Mouse (Mus musculus) fat pad, adult 2 months (tissue): ENCODE measurements around the gene Ctnnd2.

ENCODE experiments used
- DNase-seq: peaks from one replicate; pipeline ENCODE4 v3.0.0-alpha.2; 2011; ENCODE audit warnings: low read depth, low spot score; ENCODE audit errors: extremely low read depth

Gene Ctnnd2

DNA sequence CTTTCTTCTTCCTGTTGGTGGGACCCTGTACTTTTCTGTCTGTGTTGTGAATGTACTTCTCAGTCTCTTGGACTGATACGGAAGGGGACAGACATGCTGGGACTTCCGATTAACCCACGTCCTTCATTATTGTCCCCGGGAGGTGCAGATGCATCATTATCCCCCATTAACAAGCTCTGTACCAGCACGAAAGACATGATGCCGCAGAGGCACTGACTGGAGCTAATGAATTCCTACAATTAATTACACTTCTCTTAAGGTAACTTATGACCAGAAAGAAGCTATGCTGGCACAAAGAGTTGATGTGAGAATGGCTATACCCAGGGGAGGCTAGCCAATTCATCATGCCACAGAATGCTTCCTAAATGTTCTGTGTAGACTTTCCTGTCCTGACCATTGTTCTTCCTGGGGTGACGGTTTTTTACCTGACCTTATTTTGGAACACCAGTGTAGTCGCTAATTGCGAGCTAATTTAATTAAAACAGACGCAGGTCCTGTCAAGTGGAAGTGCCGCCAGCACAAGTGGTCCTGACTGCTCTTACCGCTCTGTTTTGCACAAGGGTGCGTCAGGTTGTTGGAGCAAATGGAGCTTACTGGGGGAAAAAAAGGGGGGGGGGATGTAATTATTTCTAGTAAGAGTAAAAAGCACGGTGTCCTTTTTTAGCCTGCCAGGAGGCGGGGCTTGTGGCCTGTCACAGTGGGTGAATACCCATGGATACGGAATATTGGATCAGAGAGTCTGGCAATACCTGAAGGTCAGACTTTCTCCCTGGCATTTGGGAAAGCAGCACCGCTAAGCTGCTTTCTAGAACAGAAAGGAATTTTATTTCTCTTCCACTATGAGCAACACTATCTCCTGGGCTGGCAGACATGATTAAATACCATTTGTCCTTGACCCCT, 685.1 kb downstream of the Ctnnd2 start:
- DNase-seq, result no peak

DNA sequence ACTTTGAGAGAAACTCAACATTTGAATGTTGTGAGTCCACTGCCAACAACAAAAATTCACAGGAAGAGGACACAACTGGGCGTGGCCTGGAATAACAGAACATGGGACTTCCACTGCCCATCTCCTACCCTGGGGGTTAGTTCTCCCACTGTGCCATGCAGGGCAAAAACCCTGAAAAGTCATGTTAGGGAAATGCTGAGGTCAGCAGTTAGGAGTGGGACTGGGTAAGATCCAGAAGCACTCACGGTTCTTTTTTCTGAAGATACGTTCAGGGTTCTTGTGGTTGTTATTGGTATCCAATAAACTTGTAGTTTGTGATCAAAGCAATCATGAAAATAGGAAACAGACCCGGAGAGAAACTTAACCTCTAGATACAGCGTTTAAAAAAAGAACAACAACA, 695.0 kb downstream of the Ctnnd2 start:
- DNase-seq, result no peak

DNA sequence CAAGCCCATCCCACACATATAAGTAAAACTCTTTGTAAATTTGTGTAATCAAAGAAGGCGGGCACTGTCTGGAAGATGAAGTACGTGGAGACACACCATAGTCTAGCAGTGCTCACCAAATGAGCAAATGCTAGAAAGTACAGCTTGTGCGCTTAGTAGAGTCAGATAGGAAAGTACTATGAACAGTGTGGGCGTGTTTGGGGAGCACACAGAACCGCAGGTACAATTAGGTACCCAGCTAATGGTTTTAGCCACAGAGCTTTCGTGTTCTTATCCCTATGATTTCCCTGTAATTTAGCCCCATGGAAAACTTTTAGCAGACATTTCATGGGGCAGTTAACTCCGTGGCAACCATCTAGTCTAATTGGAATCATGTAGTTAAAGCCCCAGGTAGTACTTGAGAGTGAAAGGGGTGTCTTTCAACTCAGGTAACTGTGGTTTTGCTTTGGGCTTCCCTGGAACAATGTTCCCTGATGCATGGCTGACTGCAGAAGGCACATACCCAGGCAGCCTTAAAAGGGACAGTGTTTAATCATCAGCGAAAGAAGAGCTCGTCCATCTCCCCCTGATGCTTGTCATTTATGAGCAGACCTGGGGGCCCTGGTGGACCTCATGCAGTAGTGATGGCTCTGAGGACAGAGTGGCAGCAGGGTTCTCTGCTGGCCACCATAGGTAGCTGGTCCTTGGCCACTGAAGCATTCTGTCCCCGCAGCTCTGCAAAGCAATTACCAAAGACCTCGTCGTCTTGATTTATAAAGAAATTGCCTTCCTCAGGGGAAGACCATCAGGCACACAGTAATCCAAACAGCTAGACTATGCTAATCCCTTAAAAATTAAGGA, 697.5 kb downstream of the Ctnnd2 start:
- no peak for DNase-seq

DNA sequence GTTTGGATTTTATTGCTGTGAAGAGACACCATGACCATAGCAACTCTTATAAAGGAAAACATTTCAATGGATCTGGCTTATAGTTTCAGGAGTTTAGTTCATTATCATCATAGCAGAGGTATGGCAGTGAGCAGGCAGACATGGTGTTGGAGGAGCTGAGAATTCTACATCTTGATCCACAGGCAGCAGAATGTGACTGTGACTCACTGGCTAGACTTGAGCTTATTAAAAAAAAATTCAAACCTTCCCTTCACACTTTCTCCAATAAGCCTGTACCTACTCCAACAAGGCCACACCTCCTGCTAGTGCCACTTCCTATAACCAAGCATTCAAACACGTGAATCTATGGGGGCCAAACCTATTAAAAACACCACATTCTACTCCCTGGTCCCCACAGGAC, 703.1 kb downstream of the Ctnnd2 start:
- no peak for DNase-seq

DNA sequence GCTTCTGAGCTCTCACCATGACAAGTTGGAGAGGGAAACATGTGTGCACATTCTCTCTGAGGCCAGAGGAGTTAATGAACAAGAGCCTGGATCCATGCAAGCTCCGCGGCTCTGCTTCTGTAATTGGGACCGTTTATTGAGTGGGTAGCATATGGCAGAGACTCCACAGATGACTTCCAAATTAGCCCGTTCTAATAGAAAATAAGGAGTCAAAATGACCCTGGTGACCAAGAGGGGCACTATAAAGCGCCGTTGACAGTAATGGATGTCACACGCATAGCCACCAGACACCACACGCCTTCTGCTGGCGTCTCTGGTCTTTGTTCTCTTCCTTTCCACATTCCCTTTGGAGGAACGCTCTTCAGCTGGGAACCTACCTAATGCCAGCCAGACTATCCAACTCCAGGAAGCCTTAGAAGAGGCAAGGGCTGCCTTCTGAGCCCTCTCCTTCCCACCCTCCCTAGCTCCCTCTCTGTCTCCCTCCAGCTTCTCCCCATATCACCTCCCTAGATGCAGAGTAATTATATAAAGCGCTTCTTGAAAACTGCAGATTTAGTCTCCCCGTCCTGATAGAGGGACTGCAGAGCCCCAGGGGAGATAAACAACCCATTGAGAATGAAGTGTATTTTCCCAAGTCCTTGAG, 712.4 kb downstream of the Ctnnd2 start:
- DNase-seq, result no peak

DNA sequence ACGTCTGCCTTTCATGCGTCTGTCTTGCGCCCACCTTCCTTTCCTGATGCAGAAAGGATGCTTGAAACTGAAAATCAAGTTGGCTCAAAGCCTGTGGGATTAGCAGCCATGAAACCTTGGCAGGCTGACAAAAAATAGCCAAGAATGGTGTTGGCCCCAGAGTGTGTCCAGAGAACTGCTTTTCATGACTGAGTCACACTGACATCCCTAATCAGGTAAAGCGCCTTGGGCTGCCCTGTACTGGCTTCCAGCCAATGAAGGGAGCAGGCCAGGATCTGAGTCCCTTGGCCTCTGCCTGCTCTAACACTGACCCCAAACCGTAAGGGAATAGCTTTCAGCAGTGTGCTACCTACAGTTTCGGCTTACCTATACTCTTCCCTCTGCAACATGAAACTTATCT, 713.0 kb downstream of the Ctnnd2 start:
- DNase-seq, result no peak

DNA sequence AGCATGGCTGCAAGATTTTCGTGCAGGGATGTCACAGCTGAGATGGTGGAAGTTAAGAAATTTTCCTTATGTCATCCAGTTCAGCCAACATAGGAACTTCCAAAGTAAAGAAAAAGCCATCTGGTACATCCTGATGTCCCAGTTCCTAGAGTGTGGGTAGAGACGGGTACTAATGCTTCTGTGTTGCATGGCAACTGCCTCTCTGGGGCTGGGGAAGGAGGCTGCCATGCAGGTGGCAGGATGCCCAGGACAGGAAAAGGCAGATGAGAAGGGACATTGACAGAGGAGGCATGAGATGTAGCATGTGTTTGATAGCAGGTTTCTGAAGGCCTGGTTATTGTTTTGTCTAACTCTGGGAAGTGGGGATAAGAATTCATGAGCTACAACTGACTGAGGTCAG, 715.2 kb downstream of the Ctnnd2 start:
- DNase-seq, result no peak

DNA sequence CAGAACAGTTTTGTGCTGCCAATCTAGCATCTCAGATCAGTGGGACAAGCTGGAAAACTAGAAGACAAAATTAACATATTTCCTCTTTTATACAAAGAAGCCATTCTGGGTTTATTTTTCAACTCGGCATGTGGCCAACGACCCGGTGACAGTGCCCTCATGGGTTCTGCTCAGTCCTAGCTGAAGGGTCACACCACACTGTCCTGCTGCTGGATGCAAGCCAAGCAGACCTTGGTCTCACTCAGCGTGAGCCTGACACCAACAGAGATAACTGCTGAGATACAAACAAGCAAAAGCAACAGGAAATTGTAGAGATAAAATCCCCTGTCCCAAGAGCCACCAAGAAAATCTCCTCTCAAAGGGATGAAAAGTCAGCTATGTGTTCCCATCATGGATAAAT, 719.6 kb downstream of the Ctnnd2 start:
- DNase-seq, result no peak

DNA sequence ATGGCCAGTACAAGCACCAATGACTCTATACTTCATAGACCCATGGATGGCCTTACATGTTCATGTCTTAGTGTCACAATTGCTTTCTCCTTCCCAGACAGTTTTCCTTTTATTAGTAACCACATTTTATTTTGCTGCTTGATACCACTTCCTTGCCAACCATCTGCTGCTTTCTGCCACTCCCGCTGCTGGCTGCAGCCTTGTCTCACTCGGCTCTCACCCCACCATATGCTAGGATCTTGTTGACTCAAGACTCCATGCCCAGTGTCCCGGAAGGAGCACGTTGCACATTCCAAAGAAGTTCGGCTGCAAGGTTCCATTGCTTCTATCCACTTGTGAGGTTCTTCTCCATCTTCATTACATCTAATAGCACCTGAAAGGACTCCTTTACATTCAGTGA, 722.7 kb downstream of the Ctnnd2 start:
- DNase-seq, result no peak

DNA sequence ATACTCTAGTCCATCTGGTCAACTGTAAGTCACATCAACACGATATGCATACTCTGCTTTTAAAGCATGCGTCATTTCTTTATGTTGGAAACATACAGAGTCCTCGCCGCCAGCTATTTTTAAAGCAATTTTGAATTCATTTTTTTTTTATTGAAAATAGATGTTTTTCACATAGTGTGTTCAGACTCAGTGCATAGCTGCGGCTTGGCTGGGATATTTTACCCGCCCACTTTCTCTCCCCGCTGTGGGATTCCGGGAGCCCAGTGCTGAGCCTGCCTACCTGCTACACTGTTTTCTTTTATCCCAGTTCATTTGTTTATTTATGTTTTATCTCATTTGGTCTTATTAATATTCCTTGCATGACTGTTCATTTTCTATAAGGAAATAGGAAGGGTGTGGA, 724.9 kb downstream of the Ctnnd2 start:
- DNase-seq, result no peak

DNA sequence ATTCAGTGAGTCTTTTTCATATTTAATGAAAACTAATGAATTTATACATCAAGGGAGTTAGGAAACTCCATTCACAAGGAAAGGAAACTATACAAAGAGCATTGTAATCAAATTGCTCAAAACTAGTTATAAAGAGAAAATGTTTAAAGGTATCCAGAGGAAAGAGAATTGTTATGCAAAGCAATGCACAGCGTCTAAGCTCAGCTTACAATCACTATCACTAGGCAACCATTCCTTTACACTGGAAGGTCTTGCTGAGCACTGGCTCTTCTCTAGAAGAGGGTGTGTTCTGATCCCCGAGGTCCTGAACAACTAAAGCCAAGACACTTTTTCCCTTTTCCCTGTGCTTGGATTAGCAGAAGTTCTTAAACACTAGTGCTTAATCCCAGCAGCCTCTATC, 735.6 kb downstream of the Ctnnd2 start:
- no peak for DNase-seq

DNA sequence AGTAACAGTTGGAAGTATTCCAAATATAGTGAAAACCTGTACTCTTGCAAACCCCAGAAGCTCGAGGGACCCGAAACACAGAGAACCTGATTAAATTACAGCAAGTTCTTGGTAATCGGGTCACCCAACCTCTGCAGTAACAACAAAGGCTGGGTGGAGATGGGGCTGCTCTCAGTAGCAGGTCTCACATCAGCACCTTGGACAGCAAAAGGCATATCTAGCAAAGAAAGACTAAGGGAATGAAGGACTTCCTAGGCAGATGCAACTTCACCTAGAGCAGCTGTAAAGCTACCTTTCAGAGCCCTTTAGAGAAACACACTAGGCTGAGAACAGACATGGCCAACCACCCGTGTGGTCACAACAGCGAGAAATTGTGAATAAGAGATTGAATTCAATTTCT, 741.0 kb downstream of the Ctnnd2 start:
- no peak for DNase-seq

DNA sequence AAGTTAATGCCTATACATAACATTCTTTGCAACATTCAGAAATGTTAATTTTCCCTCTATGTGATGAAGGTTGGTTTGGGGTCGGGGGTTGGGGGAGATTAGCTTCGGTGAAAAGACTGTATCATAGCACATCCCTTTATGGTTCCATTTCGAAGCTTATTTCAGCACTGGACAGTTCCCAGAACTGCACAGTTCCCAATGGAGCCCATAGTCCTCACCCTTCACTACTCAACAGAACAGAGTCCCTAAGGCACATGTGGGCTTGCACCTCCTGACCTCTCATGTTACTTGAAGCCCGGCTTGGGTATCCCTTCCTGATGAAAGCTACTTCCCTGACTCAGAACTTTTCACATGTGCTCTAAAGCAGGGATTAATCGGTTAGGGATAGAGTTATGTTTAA, 753.4 kb downstream of the Ctnnd2 start:
- DNase-seq, result no peak

DNA sequence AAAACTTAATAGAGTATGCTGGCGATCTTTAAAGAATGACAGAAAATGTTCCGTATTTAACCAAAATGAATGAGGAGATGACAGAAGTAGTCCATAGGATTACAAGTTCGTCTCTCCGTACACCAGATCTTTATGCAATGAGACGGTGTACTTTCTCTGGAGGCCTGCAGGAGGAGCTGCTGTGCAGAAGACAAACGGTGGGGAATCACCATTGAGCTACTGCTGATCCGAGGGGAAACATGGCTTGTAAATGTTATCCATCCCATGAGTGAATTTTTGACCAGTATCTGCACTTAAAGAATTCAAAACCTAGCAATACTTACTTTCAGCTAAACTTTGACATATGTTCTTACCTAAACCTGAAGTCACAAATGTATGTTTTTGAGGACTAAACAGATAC, 755.2 kb downstream of the Ctnnd2 start:
- DNase-seq, result no peak

DNA sequence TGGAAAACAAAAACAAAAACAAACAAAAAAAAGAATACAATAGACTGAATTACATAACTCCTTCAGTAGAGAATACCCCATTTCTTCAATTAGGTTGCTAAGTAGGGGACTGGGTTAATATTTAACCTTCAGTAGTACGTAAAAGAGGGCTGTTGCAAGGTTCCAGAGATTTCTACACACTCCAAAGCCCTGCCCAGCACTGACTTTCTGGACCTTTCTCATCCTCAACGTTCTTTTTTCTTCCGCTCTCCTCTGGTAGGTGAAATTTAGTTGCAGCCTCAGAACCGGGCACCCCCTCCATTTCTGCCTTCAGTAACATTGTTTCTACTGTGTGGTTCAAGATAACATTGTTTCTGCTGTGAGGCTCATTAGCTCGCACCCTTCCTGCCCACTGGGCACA, 759.5 kb downstream of the Ctnnd2 start:
- no peak for DNase-seq

DNA sequence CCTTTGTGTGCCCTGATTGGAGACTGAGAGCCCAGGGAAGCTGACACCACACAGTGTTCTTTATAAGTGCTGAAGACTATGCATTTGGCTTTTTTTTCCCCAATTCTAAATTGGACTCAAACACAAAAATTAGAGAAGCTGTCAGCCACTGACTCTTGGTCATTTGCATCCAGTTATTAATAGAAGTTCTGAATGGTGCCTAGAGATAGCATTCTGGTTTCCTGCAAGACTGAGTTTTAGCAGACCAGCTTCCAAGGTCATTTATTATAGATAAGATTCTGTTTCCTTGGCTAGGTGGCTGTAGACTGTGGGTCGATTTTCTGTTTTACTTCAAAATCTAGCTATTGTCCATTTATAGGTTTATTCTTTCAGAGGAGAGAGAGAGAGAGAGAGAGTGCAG, 773.5 kb downstream of the Ctnnd2 start:
- DNase-seq, result no peak

DNA sequence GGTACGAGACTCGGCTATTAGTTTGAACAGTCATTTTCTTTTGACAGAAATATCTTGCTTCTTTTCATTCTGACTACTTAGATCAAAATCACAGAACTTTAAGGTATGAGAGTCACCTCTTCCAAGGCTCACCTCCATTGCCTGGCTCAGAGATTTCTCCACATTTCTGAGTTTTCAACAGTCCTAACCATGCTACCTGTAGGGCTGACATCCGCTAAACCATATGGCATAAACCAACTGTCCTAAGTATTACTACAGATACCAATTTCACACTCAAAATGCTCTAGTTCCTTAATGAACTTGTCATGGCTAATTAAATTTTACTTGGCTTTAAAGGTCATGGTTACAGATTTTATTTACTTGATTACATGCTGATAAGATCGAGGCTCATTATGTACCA, 786.1 kb downstream of the Ctnnd2 start:
- no peak for DNase-seq

DNA sequence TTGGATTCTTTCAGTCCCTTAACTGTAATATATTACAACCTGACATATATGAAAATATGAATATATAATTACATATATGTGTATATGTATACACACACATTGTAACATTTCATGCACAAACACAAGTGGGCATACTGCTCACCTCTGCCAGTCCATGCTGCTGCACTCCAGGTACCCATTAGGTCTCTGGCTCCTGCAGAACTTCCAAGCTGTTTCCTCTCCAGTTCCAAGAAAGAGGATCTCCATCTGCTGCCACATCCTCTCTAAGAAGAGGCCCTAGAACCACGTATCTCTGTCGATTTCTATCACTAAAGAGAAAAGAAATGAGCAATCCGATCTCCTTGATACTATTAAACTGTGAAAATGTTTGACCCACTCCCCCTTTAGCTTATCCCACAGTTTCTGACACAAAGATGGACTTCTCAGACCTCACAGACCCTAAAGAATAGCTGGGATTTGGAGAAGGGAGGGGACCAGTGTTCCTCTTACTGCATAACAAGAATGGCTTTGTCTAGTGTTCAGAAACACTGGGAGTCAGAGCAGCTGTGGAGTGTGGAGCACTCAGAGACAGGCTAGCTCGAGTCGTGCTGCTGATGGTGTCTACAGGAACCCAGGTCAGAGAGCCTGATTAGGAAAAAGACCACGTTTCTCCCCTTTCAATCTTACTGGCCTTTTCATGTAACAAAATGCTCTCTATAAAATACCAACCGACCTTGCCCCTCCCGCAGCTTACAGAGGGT, 790.2 kb downstream of the Ctnnd2 start:
- DNase-seq, result no peak

DNA sequence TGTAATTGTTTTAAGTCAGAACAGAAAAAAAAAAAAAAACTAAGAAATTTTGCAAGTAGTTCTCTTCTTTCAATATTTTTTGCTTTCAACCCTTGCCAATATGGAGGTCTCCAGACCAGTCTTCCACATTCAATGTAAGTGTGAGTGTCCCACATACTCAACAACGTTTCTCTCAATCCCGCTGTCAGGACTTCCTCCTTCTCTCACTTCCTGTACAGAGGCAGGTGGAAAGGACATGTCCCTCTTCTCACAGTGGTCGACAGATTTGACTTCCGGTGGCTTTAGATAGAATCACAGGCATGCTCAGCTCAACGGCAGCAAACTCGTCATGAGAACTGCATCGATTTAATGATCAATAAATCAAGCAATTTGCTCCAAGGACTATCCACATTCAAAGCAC, 791.7 kb downstream of the Ctnnd2 start:
- DNase-seq, result no peak

DNA sequence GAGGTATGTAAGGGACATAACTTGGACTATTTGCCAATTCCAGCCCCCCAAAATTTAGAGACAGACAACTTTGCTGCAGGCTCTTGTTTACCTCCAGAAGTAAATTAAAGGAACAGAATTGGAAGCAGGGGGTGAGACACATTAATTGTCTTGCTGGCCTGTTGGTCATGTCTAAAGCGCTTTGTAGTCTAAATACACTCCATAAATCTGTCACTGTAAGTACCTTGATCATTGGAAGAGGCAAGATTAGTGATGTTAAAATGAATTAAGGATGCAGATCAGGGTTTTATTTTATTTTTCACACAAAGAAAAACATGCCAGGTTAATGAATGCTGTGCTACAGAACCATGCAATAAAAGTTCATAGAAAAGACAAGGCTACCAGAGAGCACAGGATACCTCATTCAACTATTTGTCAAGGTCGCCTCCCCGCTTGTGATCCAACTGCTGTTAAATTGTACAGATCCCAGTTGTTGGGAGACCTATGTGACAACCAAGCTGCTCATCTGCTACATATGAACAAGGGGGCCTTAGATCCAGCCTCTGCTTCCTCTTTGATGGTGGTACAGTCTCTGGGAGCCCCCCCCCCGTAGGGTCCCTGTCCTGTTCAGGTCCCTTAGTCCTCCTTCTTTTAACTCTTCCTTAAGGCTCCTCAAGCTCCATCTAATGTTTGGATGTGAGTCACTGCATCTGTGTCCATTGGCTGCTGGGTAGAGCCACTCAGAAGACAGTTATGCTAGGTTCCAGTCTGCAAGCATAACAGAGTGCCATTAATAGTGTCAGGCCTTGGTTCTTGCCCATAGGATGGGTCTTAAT, 792.7 kb downstream of the Ctnnd2 start:
- DNase-seq, result no peak
